Mouse (Mus musculus): Measurements from ENCODE around the gene Oat. TPM values are rescaled to one million over a fixed set of nuclear protein-coding genes. Genes with fewer than 3 reads are reported as not detected.

Gene Oat
- polyA plus RNA-seq, 1 experiment from 2014 or later = 186 TPM

GRCm38 (mm10) chr7:132608316-132609020, 32.3 kb upstream of the Oat start:
- Histone ChIP-seq H3K27ac (ENCODE audit: low read length) (no peak overlapping the region), H3K36me3 (ENCODE audit: insufficient read depth, low read length) (no peaks in the 10 kb centered on the region), H3K4me2 (replicated peaks; ENCODE audit: low read depth, low read length) (no peak overlapping the region), H3K4me1 (ENCODE audit: insufficient read depth, low read length) (peaks cover 4% of the 10 kb centered on the region; the same call in 1 of the 2 replicates), H3K27me3 (ENCODE audit: insufficient read depth, low read length) (0 out of 2 replicates have a peak, but pooled peaks cover 11% of the 10 kb centered on the region), H3K4me3 (ENCODE audit: low read length) (no peak overlapping the region), H3K9me3 (ENCODE audit: low read length) (no peaks in the 10 kb centered on the region), H3K9ac (replicated peaks; ENCODE audit: low read length) (no peak overlapping the region)
- no peak for ATAC-seq (ENCODE audit: low FRiP score, low TSS enrichment)
- 94% methylated on average over 4 of the region's 4 CpGs for WGBS

GRCm38 (mm10) chr7:132605689-132606088, 29.5 kb upstream of the Oat start:
- Histone ChIP-seq H3K27ac (ENCODE audit: low read length) (no peak overlapping the region), H3K4me2 (replicated peaks; ENCODE audit: low read depth, low read length) (no peak overlapping the region), H3K4me3 (ENCODE audit: low read length) (no peak overlapping the region), H3K27me3 (ENCODE audit: insufficient read depth, low read length) (peaks cover 38% of the 10 kb centered on the region), H3K36me3 (ENCODE audit: insufficient read depth, low read length) (no peaks in the 10 kb centered on the region), H3K4me1 (ENCODE audit: insufficient read depth, low read length) (peaks cover 4% of the 10 kb centered on the region; the same call in 1 of the 2 replicates), H3K9ac (replicated peaks; ENCODE audit: low read length) (no peak overlapping the region), H3K9me3 (ENCODE audit: low read length) (no peaks in the 10 kb centered on the region)
- WGBS = 42% methylated on average over 5 of the region's 5 CpGs
- no peak for ATAC-seq (ENCODE audit: low FRiP score, low TSS enrichment)

GRCm38 (mm10) chr7:132604720-132605119, 28.5 kb upstream of the Oat start:
- Histone ChIP-seq H3K4me3 (ENCODE audit: low read length) (no peak overlapping the region), H3K27ac (ENCODE audit: low read length) (no peak overlapping the region), H3K9ac (replicated peaks; ENCODE audit: low read length) (no peak overlapping the region), H3K4me2 (replicated peaks; ENCODE audit: low read depth, low read length) (no peak overlapping the region), H3K27me3 (ENCODE audit: insufficient read depth, low read length) (peaks cover 47% of the 10 kb centered on the region), H3K36me3 (ENCODE audit: insufficient read depth, low read length) (no peaks in the 10 kb centered on the region), H3K9me3 (ENCODE audit: low read length) (no peaks in the 10 kb centered on the region), H3K4me1 (ENCODE audit: insufficient read depth, low read length) (peaks cover 2% of the 10 kb centered on the region)
- 85% methylated on average over 4 of the region's 4 CpGs for WGBS
- no peak for ATAC-seq (ENCODE audit: low FRiP score, low TSS enrichment)

- Histone ChIP-seq H3K9ac (replicated peaks; ENCODE audit: low read length) (no peak overlapping the region), H3K27me3 (ENCODE audit: insufficient read depth, low read length) (peaks cover 80% of the 10 kb centered on the region), H3K9me3 (ENCODE audit: low read length) (no peaks in the 10 kb centered on the region), H3K4me2 (replicated peaks; ENCODE audit: low read depth, low read length) (no peak overlapping the region), H3K4me3 (ENCODE audit: low read length) (no peak overlapping the region), H3K27ac (ENCODE audit: low read length) (no peak overlapping the region), H3K4me1 (ENCODE audit: insufficient read depth, low read length) (peaks cover 21% of the 10 kb centered on the region), H3K36me3 (ENCODE audit: insufficient read depth, low read length) (no peaks in the 10 kb centered on the region)
- WGBS = 16% methylated on average over 8 of the region's 8 CpGs
- no peak for ATAC-seq (ENCODE audit: low FRiP score, low TSS enrichment)
Observed at GRCm38 (mm10) chr7:132600926-132601325, 24.7 kb upstream of the Oat start.

- peaks cover 21% of the 10 kb centered on the region for H3K4me1 ChIP-seq (ENCODE audit: insufficient read depth, low read length)
- no peak for ATAC-seq (ENCODE audit: low FRiP score, low TSS enrichment)
- no peak overlapping the region for H3K27ac ChIP-seq (ENCODE audit: low read length)
- peak overlapping the region; percentile 34 for H3K4me3 ChIP-seq (ENCODE audit: low read length)
- H3K36me3 ChIP-seq (ENCODE audit: insufficient read depth, low read length) = no peaks in the 10 kb centered on the region
- 2% methylated on average over 9 of the region's 9 CpGs for WGBS
- H3K4me2 ChIP-seq (replicated peaks; ENCODE audit: low read depth, low read length) = peak overlapping the region; percentile 60
- no peak overlapping the region for H3K9ac ChIP-seq (replicated peaks; ENCODE audit: low read length)
- no peaks in the 10 kb centered on the region for H3K9me3 ChIP-seq (ENCODE audit: low read length)
- peaks cover 84% of the 10 kb centered on the region for H3K27me3 ChIP-seq (ENCODE audit: insufficient read depth, low read length)
Observed at GRCm38 (mm10) chr7:132600026-132600425, 23.8 kb upstream of the Oat start.

GRCm38 (mm10) chr7:132599071-132599975, 23.1 kb upstream of the Oat start, which contains the start of gene Nkx1-2:
Gene Nkx1-2, minus strand, starts transcription at chr7:132599637.
- Histone ChIP-seq H3K4me3 (ENCODE audit: low read length) (peak within 1 kb of the TSS; percentile 34), H3K4me2 (replicated peaks; ENCODE audit: low read depth, low read length) (peak within 1 kb of the TSS; percentile 60), H3K9ac (replicated peaks; ENCODE audit: low read length) (no peak within 1 kb of the TSS), H3K36me3 (ENCODE audit: insufficient read depth, low read length) (no peaks in the 10 kb centered on the region), H3K9me3 (ENCODE audit: low read length) (no peaks in the 10 kb centered on the region), H3K4me1 (ENCODE audit: insufficient read depth, low read length) (peaks cover 21% of the 10 kb centered on the region), H3K27ac (ENCODE audit: low read length) (no peak within 1 kb of the TSS), H3K27me3 (ENCODE audit: insufficient read depth, low read length) (peaks cover 83% of the 10 kb centered on the region)
- peak; percentile 47; the same call in 1 of the 2 replicates for ATAC-seq (ENCODE audit: low FRiP score, low TSS enrichment)
- WGBS = under 1% methylated on average over 51 of the region's 52 CpGs

- under 1% methylated on average over 48 of the region's 60 CpGs for WGBS
- no peaks in the 10 kb centered on the region for H3K36me3 ChIP-seq (ENCODE audit: insufficient read depth, low read length)
Observed at GRCm38 (mm10) chr7:132597251-132598041, 21.2 kb upstream of the Oat start.

GRCm38 (mm10) chr7:132596557-132597250, 20.5 kb upstream of the Oat start:
- Histone ChIP-seq H3K9me3 (ENCODE audit: low read length) (no peaks in the 10 kb centered on the region), H3K4me1 (ENCODE audit: insufficient read depth, low read length) (peaks cover 21% of the 10 kb centered on the region), H3K27me3 (ENCODE audit: insufficient read depth, low read length) (peaks cover 61% of the 10 kb centered on the region), H3K27ac (ENCODE audit: low read length) (no peak overlapping the region), H3K4me2 (replicated peaks; ENCODE audit: low read depth, low read length) (peak overlapping the region; percentile 83), H3K4me3 (ENCODE audit: low read length) (peak overlapping the region; percentile 52), H3K9ac (replicated peaks; ENCODE audit: low read length) (no peak overlapping the region), H3K36me3 (ENCODE audit: insufficient read depth, low read length) (no peaks in the 10 kb centered on the region)
- 8% methylated on average over 26 of the region's 26 CpGs for WGBS
- peak; percentile 69 for ATAC-seq (ENCODE audit: low FRiP score, low TSS enrichment)

More at GRCm38 (mm10) chr7:132597251-132598041, 21.2 kb upstream of the Oat start:
- Histone ChIP-seq H3K9me3 (ENCODE audit: low read length) (no peaks in the 10 kb centered on the region), H3K4me1 (ENCODE audit: insufficient read depth, low read length) (peaks cover 21% of the 10 kb centered on the region), H3K4me3 (ENCODE audit: low read length) (peak overlapping the region; percentile 52), H3K9ac (replicated peaks; ENCODE audit: low read length) (peak overlapping the region; percentile 40), H3K27ac (ENCODE audit: low read length) (no peak overlapping the region), H3K4me2 (replicated peaks; ENCODE audit: low read depth, low read length) (peak overlapping the region; percentile 83), H3K27me3 (ENCODE audit: insufficient read depth, low read length) (peaks cover 69% of the 10 kb centered on the region)
- ATAC-seq (ENCODE audit: low FRiP score, low TSS enrichment) = peak; percentile 35; the same call in 1 of the 2 replicates

- WGBS = 82% methylated on average over 3 of the region's 3 CpGs
- Histone ChIP-seq H3K27me3 (ENCODE audit: insufficient read depth, low read length) (peaks cover 52% of the 10 kb centered on the region), H3K9me3 (ENCODE audit: low read length) (no peaks in the 10 kb centered on the region), H3K27ac (ENCODE audit: low read length) (no peak overlapping the region), H3K36me3 (ENCODE audit: insufficient read depth, low read length) (no peaks in the 10 kb centered on the region), H3K9ac (replicated peaks; ENCODE audit: low read length) (no peak overlapping the region), H3K4me3 (ENCODE audit: low read length) (no peak overlapping the region), H3K4me1 (ENCODE audit: insufficient read depth, low read length) (peaks cover 21% of the 10 kb centered on the region), H3K4me2 (replicated peaks; ENCODE audit: low read depth, low read length) (no peak overlapping the region)
- no peak for ATAC-seq (ENCODE audit: low FRiP score, low TSS enrichment)
Observed at GRCm38 (mm10) chr7:132595787-132596186, 19.6 kb upstream of the Oat start.

Data from kidney, embryonic 16.5 days (tissue).